Mouse (Mus musculus) T-cell, adult 66 days (primary cell): Measurements from ENCODE around the gene Olfr657. TPM values are rescaled to one million over a fixed set of nuclear protein-coding genes. Genes with fewer than 3 reads are reported as not detected.

ENCODE experiments used
- total RNA-seq, 2 experiments: library from RNA; stranded (reverse); gene quantifications; 3 replicates in 1 of 2; 4 replicates in 1 of 2; pipeline ENCODE4 v1.2.4; 2023

The Olfr657 gene
- total RNA-seq: not detected

GRCm38 (mm10) chr7:104624494-104624893 lies at the start of gene Olfr657:
Gene Olfr657 (plus strand): TSS chr7:104624794.

DNA sequence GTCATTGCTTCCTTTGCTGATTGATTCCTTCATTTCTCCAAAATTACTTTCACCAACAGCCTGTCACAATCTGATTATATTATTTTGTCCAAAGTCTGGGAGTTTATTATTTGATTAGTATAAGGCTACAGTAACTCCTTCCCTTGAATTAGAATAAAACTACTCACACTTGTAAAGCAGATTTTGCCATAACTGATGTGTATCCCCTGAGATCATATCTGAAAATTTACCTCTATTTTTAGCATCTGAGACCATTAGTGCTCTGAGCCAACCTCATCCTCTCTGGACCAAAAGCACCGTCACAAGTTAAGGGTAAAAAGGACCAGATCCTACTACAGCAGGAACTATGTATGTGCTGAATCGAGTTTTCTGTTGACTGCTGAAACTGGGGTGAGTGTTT lies 47.6 kb upstream of the Olfr657 start, which contains the start of gene Olfr653:
Gene Olfr653 (plus strand): TSS at position 301 of the 400 bp plus-strand sequence.

GRCm38 (mm10) chr7:104586725-104587124 lies 37.9 kb upstream of the Olfr657 start, which contains the start of gene Olfr654:
Gene Olfr654 (plus strand): TSS chr7:104587025.

GRCm38 (mm10) chr7:104601679-104602078 lies 22.9 kb upstream of the Olfr657 start, which contains the start of gene Olfr655:
Gene Olfr655 (minus strand): TSS chr7:104601779.

GRCm38 (mm10) chr7:104613655-104614054 lies 10.9 kb upstream of the Olfr657 start, which contains the start of gene Olfr656:
Gene Olfr656 (plus strand): TSS chr7:104613955.

DNA sequence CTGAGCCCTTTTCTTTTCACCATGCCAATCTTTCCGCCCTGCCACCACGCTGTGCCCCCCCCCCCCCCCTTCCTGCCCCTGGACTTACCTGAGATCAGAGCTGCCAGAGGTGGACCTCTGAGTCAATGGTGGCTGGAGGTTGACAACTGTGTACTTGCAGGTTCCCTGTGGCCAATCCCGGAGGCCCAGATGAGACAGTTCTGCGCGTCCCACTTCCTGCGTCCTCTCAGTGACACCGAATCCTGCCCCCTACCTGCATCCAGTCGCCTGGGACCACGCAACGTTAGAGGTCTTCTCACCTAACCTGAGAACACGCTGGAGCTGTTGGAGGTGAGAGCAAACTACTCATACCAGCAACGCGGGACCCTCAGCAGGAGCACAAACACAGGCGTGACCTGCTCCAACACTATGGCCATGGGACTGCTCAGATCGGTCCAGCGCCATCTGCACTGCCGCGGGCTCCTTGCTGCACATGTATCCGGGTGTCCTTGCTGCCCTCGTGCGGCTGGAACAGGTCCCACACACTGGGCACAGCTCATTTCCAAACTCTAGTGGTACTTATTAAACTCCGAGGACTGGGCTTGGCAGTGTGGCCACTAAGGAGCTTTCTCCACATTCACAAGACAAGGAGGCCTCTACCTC lies 22.4 kb downstream of the Olfr657 start, which contains the start of gene Olfr658:
Gene Olfr658 (minus strand): TSS at position 465 of the 642 bp plus-strand sequence.

GRCm38 (mm10) chr7:104666453-104666852 lies 41.9 kb downstream of the Olfr657 start, which contains the start of gene Olfr659:
Gene Olfr659 (plus strand): TSS chr7:104666753.

DNA sequence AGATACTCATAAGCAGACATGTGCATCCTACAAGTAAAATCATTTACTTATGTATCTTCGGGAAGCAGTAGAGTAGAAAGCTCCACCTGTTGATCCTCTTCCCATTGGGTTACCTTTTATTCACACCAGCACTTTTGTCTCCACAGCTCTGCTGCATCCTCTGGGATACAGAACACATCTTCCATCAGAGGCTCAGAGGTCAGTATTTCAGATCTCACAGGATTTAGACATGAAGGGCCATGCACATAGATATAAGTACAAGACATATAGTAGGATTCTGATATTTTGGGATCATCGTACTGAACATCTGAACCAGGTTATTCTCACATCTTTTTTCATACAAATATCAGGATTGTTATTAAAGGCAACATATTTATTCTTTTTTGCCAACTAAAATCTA lies 61.6 kb downstream of the Olfr657 start, which contains the start of gene Olfr661:
Gene Olfr661 (plus strand): TSS at position 301 of the 400 bp plus-strand sequence.

Other genes starting within 250 kb of the Olfr657 start
- gene Trim30c, start 224.0 kb upstream of the Olfr657 start, total RNA-seq: 1 to 10 TPM; 3.1 to 4.3 TPM
- gene Trim30a, start 159.6 kb upstream of the Olfr657 start, total RNA-seq: 10 to 100 TPM; 66.0 to 74.1 TPM
- 10 to 100 TPM in 1 of 2 experiments, 1 to 10 TPM in 1; 8.6 to 10.6 TPM for gene Trim30d, start 116.9 kb upstream of the Olfr657 start, total RNA-seq
- not detected for gene Olfr651, start 74.7 kb upstream of the Olfr657 start, total RNA-seq
- not detected for gene Olfr652, start 63.9 kb upstream of the Olfr657 start, total RNA-seq
- gene Olfr653, start 47.5 kb upstream of the Olfr657 start, total RNA-seq: not detected
- gene Olfr654, start 37.8 kb upstream of the Olfr657 start, total RNA-seq: not detected
- gene Olfr655, start 23.0 kb upstream of the Olfr657 start, total RNA-seq: under 1 TPM in 1 of 2 experiments, not detected in 1; 0.44 TPM
- gene Olfr656, start 10.8 kb upstream of the Olfr657 start, total RNA-seq: not detected
- not detected for gene Olfr658, start 22.5 kb downstream of the Olfr657 start, total RNA-seq
- not detected for gene Olfr659, start 42.0 kb downstream of the Olfr657 start, total RNA-seq
- not detected for gene Olfr661, start 61.7 kb downstream of the Olfr657 start, total RNA-seq
- gene Usp17le, start 152.7 kb downstream of the Olfr657 start, total RNA-seq: not detected
- not detected for gene Usp17lb, start 217.8 kb downstream of the Olfr657 start, total RNA-seq
- not detected for gene Usp17la, start 232.2 kb downstream of the Olfr657 start, total RNA-seq